Mouse (Mus musculus) C2C12 (cell line): Measurements from ENCODE around the gene Isg20l2.

Source experiments
- CEBPB ChIP-seq: IDR thresholded peaks from one replicate; pipeline ENCODE4 v1.6.1; 2011; ENCODE audit warnings: low read depth, mild to moderate bottlenecking, control low read depth, moderate library complexity
- CTCF ChIP-seq: IDR thresholded peaks from one replicate; pipeline ENCODE4 v1.5.1; 2011; ENCODE audit not compliant: control insufficient read depth, insufficient read depth, insufficient read length
- MYOD1 ChIP-seq: IDR thresholded peaks from one replicate; pipeline ENCODE4 v1.6.1; 2011; ENCODE audit warnings: low read depth; ENCODE audit not compliant: control insufficient read depth, insufficient read length
- USF1 ChIP-seq: IDR thresholded peaks from one replicate; pipeline ENCODE4 v1.6.1; 2011; ENCODE audit warnings: low read depth, mild to moderate bottlenecking, control low read depth, moderate library complexity

DNA sequence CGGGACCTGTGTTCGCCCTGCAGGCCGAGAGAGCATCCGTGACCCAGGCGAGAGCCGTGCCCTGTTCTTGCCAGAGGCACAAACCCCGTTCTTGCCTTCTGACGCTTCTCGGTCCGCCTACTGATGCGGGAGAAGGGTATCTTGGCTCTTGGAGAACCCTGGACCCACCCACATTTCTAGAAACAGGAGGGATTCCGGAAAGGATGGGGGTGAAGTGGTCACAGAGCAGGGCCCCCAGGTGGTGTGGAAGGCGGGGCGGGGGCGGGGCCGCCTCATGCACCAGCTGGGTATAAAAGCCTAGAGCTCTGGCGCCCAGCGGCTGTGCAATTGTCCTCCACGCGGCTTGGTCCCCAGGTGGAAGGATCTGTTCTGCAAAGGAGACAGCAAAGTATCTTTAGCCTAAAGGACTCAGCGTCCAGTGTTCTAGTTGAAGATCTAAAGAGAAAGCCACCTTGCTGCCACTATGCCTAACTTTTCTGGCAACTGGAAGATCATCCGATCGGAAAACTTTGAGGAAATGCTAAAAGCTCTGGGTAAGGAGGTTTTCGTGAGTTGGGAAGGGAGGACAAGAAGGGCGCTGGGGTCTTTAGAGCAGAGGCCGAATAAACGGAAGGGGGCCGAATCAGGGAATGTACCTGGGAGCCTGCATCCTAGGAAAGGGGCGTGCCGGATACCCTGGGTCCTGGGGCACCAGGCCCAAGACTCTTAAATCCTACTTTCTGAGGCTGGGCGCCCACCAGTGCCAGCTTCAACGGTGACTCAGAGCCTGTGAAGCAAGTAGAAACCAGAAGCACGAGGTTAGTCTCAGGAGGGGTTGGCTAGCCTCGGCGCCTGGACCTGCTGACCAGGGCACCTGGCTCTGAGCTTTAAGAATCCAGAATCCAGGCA is 18.5 kb downstream of the Isg20l2 start, which contains the start of gene Crabp2:
- TF ChIP-seq CTCF (no peak), CEBPB (no peak), USF1 (no peak), MYOD1 (no peak)
